Mouse (Mus musculus) liver, adult 2 months (tissue): ENCODE data around the gene Aacs. TPM values are rescaled to one million over a fixed set of nuclear protein-coding genes. Genes with fewer than 3 reads are reported as not detected.

Source experiments
- DNase-seq: peaks from one replicate; pipeline ENCODE4 v3.0.0-alpha.2; 2011; ENCODE audit warnings: low read depth, low spot score; ENCODE audit errors: extremely low read depth
- H3K27ac ChIP-seq: fragments of 200-500 bp; replicated peaks from 2 replicates; pipeline ENCODE4 v1.5.1; 2012; ENCODE audit warnings: low read depth, mild to moderate bottlenecking, control low read depth, inconsistent platforms, low read length; ENCODE audit not compliant: insufficient read depth
- H3K27me3 ChIP-seq: fragments of 200-500 bp; 2 replicates; pipeline ENCODE4 v1.6.1; 2012; ENCODE audit warnings: mild to moderate bottlenecking, moderate library complexity, low read length, inconsistent platforms; ENCODE audit not compliant: control insufficient read depth, insufficient read depth
- H3K36me3 ChIP-seq: fragments of 200-500 bp; 2 replicates; pipeline ENCODE4 v1.6.1; 2012; ENCODE audit warnings: low read length, inconsistent platforms; ENCODE audit not compliant: control insufficient read depth, insufficient read depth
- H3K4me1 ChIP-seq: fragments of 200-500 bp; 2 replicates; pipeline ENCODE4 v1.6.1; 2011; ENCODE audit warnings: low read length; ENCODE audit not compliant: control insufficient read depth, insufficient read depth
- H3K4me3 ChIP-seq: fragments of 200-500 bp; 2 replicates; pipeline ENCODE4 v1.5.1; 2011; ENCODE audit warnings: low read depth, mild to moderate bottlenecking, control low read depth, low read length, moderate library complexity; ENCODE audit not compliant: insufficient read depth
- H3K79me2 ChIP-seq: fragments of 200-500 bp; 2 replicates; pipeline ENCODE4 v1.6.1; 2012; ENCODE audit warnings: inconsistent platforms, mild to moderate bottlenecking, low read length, moderate library complexity; ENCODE audit not compliant: control insufficient read depth, insufficient read depth
- H3K9ac ChIP-seq: fragments of 200-500 bp; 2 replicates; pipeline ENCODE4 v1.6.1; 2012; ENCODE audit warnings: low read depth, mild to moderate bottlenecking, control low read depth, inconsistent platforms, low read length
- CTCF ChIP-seq: fragments of 200-500 bp; IDR thresholded peaks from 2 replicates; pipeline ENCODE4 v1.5.1; 2011; ENCODE audit warnings: low read depth, low read length, control low read depth
- POLR2A ChIP-seq: fragments of 200-500 bp; IDR thresholded peaks from 2 replicates; pipeline ENCODE4 v1.6.1; 2011; ENCODE audit warnings: low read length, control low read depth; ENCODE audit not compliant: insufficient read depth; ENCODE audit errors: extremely low read depth
- WGBS: fragments of 180-500 bp; shearing (Covaris S2); methylation state at CpG from one replicate; pipeline ENCODE4 v1.1.7; 2018; 5-methylcytosine and 5-hydroxymethylcytosine counted together
- polyA plus RNA-seq: library from polyadenylated mRNA; depleted of rRNA; stranded (reverse); fragments of >200 nt; gene quantifications from 2 replicates; pipeline ENCODE4 v1.2.3, GENCODE M21; 2012
- total RNA-seq: library from RNA; depleted of rRNA; stranded (reverse); fragments of >200 nt; gene quantifications from 2 replicates; pipeline ENCODE4 v1.2.3, GENCODE M21; 2014

The Aacs gene
- total and polyA plus RNA-seq, 2 experiments: 40.9 to 190 TPM

- DNase-seq: no peak
- Histone ChIP-seq H3K4me3 (no peak overlapping the region), H3K9ac (no peak overlapping the region), H3K36me3 (peaks cover 2% of the 10 kb centered on the region; the same call in 1 of the 2 replicates), H3K4me1 (peaks cover 6% of the 10 kb centered on the region), H3K79me2 (0 out of 2 replicates have a peak, but pooled peaks cover 3% of the 10 kb centered on the region), H3K27ac (no peak overlapping the region), H3K27me3 (no peaks in the 10 kb centered on the region)
- no peak for TF ChIP-seq CTCF
- TF ChIP-seq POLR2A: no peak
- WGBS: 92% methylated on average over 6 of the region's 6 CpGs
Measured at GRCm38 (mm10) chr5:125456100-125456499, 19.5 kb upstream of the Aacs start.

GRCm38 (mm10) chr5:125457538-125457937, 18.1 kb upstream of the Aacs start:
- H3K4me1 ChIP-seq: peaks cover 5% of the 10 kb centered on the region
- H3K79me2 ChIP-seq: 0 out of 2 replicates have a peak, but pooled peaks cover 3% of the 10 kb centered on the region
- no peak overlapping the region for H3K4me3 ChIP-seq
- DNase-seq: no peak
- no peaks in the 10 kb centered on the region for H3K27me3 ChIP-seq
- H3K27ac ChIP-seq: no peak overlapping the region
- peaks cover 2% of the 10 kb centered on the region; the same call in 1 of the 2 replicates for H3K36me3 ChIP-seq
- no peak overlapping the region for H3K9ac ChIP-seq
- TF ChIP-seq CTCF (no peak), POLR2A (no peak)
- 84% methylated on average over 6 of the region's 6 CpGs for WGBS

GRCm38 (mm10) chr5:125460574-125460973, 15.0 kb upstream of the Aacs start:
- Histone ChIP-seq H3K36me3 (no peaks in the 10 kb centered on the region), H3K9ac (no peak overlapping the region), H3K4me1 (peaks cover 7% of the 10 kb centered on the region; the same call in 1 of the 2 replicates), H3K4me3 (no peak overlapping the region), H3K27ac (no peak overlapping the region), H3K79me2 (no peaks in the 10 kb centered on the region), H3K27me3 (no peaks in the 10 kb centered on the region)
- no peak for TF ChIP-seq POLR2A
- peak; percentile 23 for TF ChIP-seq CTCF
- no peak for DNase-seq
- 76% methylated on average over 3 of the region's 3 CpGs for WGBS

- 26% methylated on average over 10 of the region's 10 CpGs for WGBS
- Histone ChIP-seq H3K27ac (peak overlapping the region; percentile 19), H3K36me3 (no peaks in the 10 kb centered on the region), H3K4me3 (no peak overlapping the region), H3K9ac (peak overlapping the region; percentile 37), H3K4me1 (peaks cover 14% of the 10 kb centered on the region; the same call in 1 of the 2 replicates), H3K79me2 (no peaks in the 10 kb centered on the region), H3K27me3 (no peaks in the 10 kb centered on the region)
- peak; percentile 91 for TF ChIP-seq CTCF
- no peak for TF ChIP-seq POLR2A
- DNase-seq: peak; percentile 78
Measured at GRCm38 (mm10) chr5:125461868-125462445, 13.7 kb upstream of the Aacs start.

- no peak for DNase-seq
- peak overlapping the region; percentile 55 for H3K9ac ChIP-seq
Measured at GRCm38 (mm10) chr5:125465192-125465591, 10.4 kb upstream of the Aacs start.

GRCm38 (mm10) chr5:125465701-125466106, 9.9 kb upstream of the Aacs start:
- TF ChIP-seq POLR2A (peak; percentile 89; the same call in 1 of the 2 replicates), CTCF (no peak)
- peak; percentile 97 for DNase-seq
- Histone ChIP-seq H3K4me1 (peaks cover 27% of the 10 kb centered on the region), H3K4me3 (peak overlapping the region; percentile 59), H3K79me2 (no peaks in the 10 kb centered on the region), H3K9ac (peak overlapping the region; percentile 12; the same call in 1 of the 2 replicates), H3K36me3 (no peaks in the 10 kb centered on the region), H3K27me3 (no peaks in the 10 kb centered on the region), H3K27ac (peak overlapping the region; percentile 93)
- under 1% methylated on average over 25 of the region's 25 CpGs for WGBS

More at GRCm38 (mm10) chr5:125465192-125465591, 10.4 kb upstream of the Aacs start:
- no peaks in the 10 kb centered on the region for H3K79me2 ChIP-seq
- H3K27me3 ChIP-seq: no peaks in the 10 kb centered on the region
- peak overlapping the region; percentile 92 for H3K27ac ChIP-seq
- peaks cover 24% of the 10 kb centered on the region for H3K4me1 ChIP-seq
- no peak for TF ChIP-seq POLR2A
- TF ChIP-seq CTCF: no peak
- no peaks in the 10 kb centered on the region for H3K36me3 ChIP-seq
- 12% methylated on average over 7 of the region's 7 CpGs for WGBS
- no peak overlapping the region; the same call in 1 of the 2 replicates for H3K4me3 ChIP-seq
